Mouse (Mus musculus): Measurements from ENCODE around the gene Dbp.

DNA sequence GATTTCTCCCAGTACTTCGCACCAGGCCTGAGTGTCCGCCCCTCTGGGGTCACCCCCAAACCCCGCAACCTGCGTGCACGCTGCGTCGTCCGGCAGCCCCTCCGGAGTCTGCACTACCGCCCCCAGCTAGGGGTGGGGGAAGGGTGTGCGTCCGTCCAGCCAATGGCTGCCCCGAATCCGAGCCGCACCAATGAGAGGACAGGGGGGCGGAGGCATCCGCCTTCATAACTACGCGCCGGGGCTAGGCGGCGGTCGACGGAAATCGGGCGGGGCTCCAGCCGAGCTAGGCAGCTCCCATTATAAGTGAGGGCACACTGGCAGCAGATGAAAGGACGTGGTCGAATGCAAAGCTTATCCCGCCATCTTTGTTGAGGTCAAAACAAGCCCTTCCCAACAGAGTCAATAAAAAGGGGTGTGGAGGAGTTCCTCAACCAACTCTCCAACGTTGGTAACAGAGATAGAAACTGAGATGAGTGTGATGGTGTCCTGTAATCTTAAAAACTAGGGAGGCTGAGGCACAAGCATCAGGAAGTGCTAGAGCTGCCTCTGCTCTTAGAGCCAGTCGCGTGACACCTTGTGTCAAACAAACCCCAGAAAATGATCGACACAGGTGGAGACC lies 10.3 kb downstream of the Dbp start, which contains the start of gene Rpl18:
- TF ChIP-seq MAX (IDR thresholded peaks at IDR 0.05; ENCODE audit: low read depth), result no peak
- TF ChIP-seq POLR2A (IDR thresholded peaks at IDR 0.05; ENCODE audit: insufficient read length, low read depth), result peak; percentile 67

Measured in myocyte (in vitro differentiated cells).